Mouse (Mus musculus): ENCODE results near the gene Cab39.

- TF ChIP-seq GATA1 (IDR thresholded peaks at IDR 0.05; ENCODE audit: low read length): no peak
- TF ChIP-seq TAL1 (IDR thresholded peaks at IDR 0.05; ENCODE audit: low read length): no peak
Observed at GRCm38 (mm10) chr1:85758969-85759293, 34.3 kb upstream of the Cab39 start.
